Mouse (Mus musculus): ENCODE data around the gene Fkbp2. TPM values are rescaled to one million over a fixed set of nuclear protein-coding genes. Genes with fewer than 3 reads are reported as not detected.

The Fkbp2 gene
- total and polyA plus RNA-seq, 3 experiments: 17.6 to 87.0 (median 44.6) TPM

GRCm38 (mm10) chr19:6990712-6991111 lies 10.4 kb upstream of the Fkbp2 start:
- Histone ChIP-seq H3K79me2 (replicated peaks; ENCODE audit: control insufficient read depth, extremely low read depth, insufficient read depth, poor library complexity, severe bottlenecking) (no peaks in the 10 kb centered on the region), H3K9ac (ENCODE audit: insufficient read depth, low read depth) (no peak overlapping the region), H3K4me3 (replicated peaks in 1 of 3; ENCODE audit: low read depth in 2 of 3, low read length in 2 of 3, poor library complexity in 1 of 3) (no peak overlapping the region), H3K9me3 (replicated peaks; ENCODE audit: low read length) (no peaks in the 10 kb centered on the region), H3K36me3 (replicated peaks in 1 of 2; ENCODE audit: control insufficient read depth in 1 of 2, insufficient read depth in 1 of 2, low read length in 1 of 2) (peaks cover 3 to 16% of the 10 kb centered on the region in 2 experiments), H3K4me2 (ENCODE audit: insufficient read depth, low read depth, poor library complexity, severe bottlenecking) (no peak overlapping the region), H3K27me3 (replicated peaks) (no peaks in the 10 kb centered on the region), H3K4me1 (ENCODE audit: control insufficient read depth in 1 of 2, insufficient read depth in 2 of 2) (peaks cover 11 to 43% of the 10 kb centered on the region in 2 experiments), H3K27ac (ENCODE audit: insufficient read depth, low read depth) (no peak overlapping the region)
- dilution Hi-C loops (cut with MboI; ENCODE audit: extremely low pct_ligation_motif_present, extremely low pct_unique_long_range_greater_than_20kb, low sequenced_read_pairs): no loop called here
- no peak for DNase-seq (ENCODE audit: extremely low read depth)
- no peak for TF ChIP-seq MAZ (IDR thresholded peaks at IDR 0.05; ENCODE audit: low read depth, low read length)
- TF ChIP-seq PAX5 (IDR thresholded peaks at IDR 0.05; ENCODE audit: low read length): no peak
- no peak for TF ChIP-seq ELF1 (IDR thresholded peaks at IDR 0.05; ENCODE audit: low read depth, low read length)
- TF ChIP-seq USF2 (conservative IDR thresholded peaks at IDR 0.05; ENCODE audit: low read depth, low read length): no peak
- no peak for TF ChIP-seq ZNF384 (IDR thresholded peaks at IDR 0.05; ENCODE audit: low read depth, low read length)
- no peak for TF ChIP-seq USF1 (IDR thresholded peaks at IDR 0.05; ENCODE audit: low read depth, low read length)
- no peak for TF ChIP-seq E2F4 (IDR thresholded peaks at IDR 0.05; ENCODE audit: insufficient replicate concordance, low read depth, low read length)
- no peak for TF ChIP-seq BHLHE40 (IDR thresholded peaks at IDR 0.05; ENCODE audit: low read depth, low read length)
- TF ChIP-seq JUN (IDR thresholded peaks at IDR 0.05; ENCODE audit: insufficient read depth, low read depth, low read length): no peak
- no peak for TF ChIP-seq JUND (conservative IDR thresholded peaks at IDR 0.05; ENCODE audit: low read depth, low read length)
- no peak for TF ChIP-seq ZMIZ1 (IDR thresholded peaks at IDR 0.05; ENCODE audit: low read depth, low read length)
- no peak for TF ChIP-seq UBTF (IDR thresholded peaks at IDR 0.05; ENCODE audit: low read depth, low read length)
- TF ChIP-seq POLR2AphosphoS2 (IDR thresholded peaks at IDR 0.05; ENCODE audit: low read depth, low read length): no peak
- no peak for TF ChIP-seq MYC (IDR thresholded peaks at IDR 0.05; ENCODE audit: low read depth, low read length)
- no peak for TF ChIP-seq GABPA (IDR thresholded peaks at IDR 0.05; ENCODE audit: insufficient replicate concordance, low read depth, low read length)
- no peak for TF ChIP-seq NELFE (IDR thresholded peaks at IDR 0.05; ENCODE audit: low read depth, low read length)
- in situ Hi-C loops (cut with MboI; ENCODE audit: low pct_ligation_motif_present, low pct_unique_long_range_greater_than_20kb, low sequenced_read_pairs): no loop called here

DNA sequence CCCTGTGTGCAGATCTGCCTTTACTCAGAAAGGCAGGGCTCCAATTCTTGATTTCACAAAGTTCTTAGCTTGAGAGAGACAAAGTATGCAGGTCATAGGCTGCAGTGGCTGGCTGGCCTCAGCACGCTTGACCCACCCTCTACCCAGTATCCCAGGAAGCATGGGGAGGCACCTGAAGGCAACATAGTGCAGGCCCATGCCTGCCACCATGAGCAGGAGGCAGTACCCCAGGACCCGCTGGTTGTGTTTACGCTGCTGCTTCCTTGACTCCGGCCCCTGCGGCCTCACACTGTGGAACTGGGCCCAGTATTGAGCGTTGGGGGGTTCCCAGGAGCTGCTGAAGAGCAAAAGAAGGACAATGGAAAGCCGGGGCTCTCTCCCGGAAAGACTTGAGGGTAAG lies 8.9 kb upstream of the Fkbp2 start:
- no peak for DNase-seq (ENCODE audit: extremely low read depth)
- Histone ChIP-seq H3K9ac (ENCODE audit: insufficient read depth, low read depth) (no peak overlapping the region), H3K4me2 (ENCODE audit: insufficient read depth, low read depth, poor library complexity, severe bottlenecking) (no peak overlapping the region), H3K4me3 (replicated peaks in 1 of 3; ENCODE audit: low read depth in 2 of 3, low read length in 2 of 3, poor library complexity in 1 of 3) (no peak overlapping the region), H3K9me3 (replicated peaks; ENCODE audit: low read length) (no peaks in the 10 kb centered on the region), H3K36me3 (replicated peaks in 1 of 2; ENCODE audit: control insufficient read depth in 1 of 2, insufficient read depth in 1 of 2, low read length in 1 of 2) (peaks cover 9 to 28% of the 10 kb centered on the region in 2 experiments), H3K27ac (ENCODE audit: insufficient read depth, low read depth) (no peak overlapping the region), H3K4me1 (ENCODE audit: control insufficient read depth in 1 of 2, insufficient read depth in 2 of 2) (peaks cover 11 to 31% of the 10 kb centered on the region in 2 experiments), H3K79me2 (replicated peaks; ENCODE audit: control insufficient read depth, extremely low read depth, insufficient read depth, poor library complexity, severe bottlenecking) (no peaks in the 10 kb centered on the region), H3K27me3 (replicated peaks) (no peaks in the 10 kb centered on the region)
- TF ChIP-seq BHLHE40 (IDR thresholded peaks at IDR 0.05; ENCODE audit: low read depth, low read length): no peak
- no peak for TF ChIP-seq ZC3H11A (IDR thresholded peaks at IDR 0.05; ENCODE audit: low read depth, low read length)
- no peak for TF ChIP-seq SIN3A (IDR thresholded peaks at IDR 0.05; ENCODE audit: low read length)
- TF ChIP-seq JUN (IDR thresholded peaks at IDR 0.05; ENCODE audit: insufficient read depth, low read depth, low read length): no peak
- TF ChIP-seq HCFC1 (IDR thresholded peaks at IDR 0.05; ENCODE audit: low read depth, low read length): no peak
- TF ChIP-seq CTCF (conservative IDR thresholded peaks at IDR 0.05 in 1 of 2, IDR thresholded peaks at IDR 0.05 in 1 of 2; ENCODE audit: low read depth in 2 of 2, low read length in 2 of 2): no peak
- in situ Hi-C loops (cut with MboI; ENCODE audit: low pct_ligation_motif_present, low pct_unique_long_range_greater_than_20kb, low sequenced_read_pairs) (no loop called here), dilution Hi-C loops (cut with MboI; ENCODE audit: extremely low pct_ligation_motif_present, extremely low pct_unique_long_range_greater_than_20kb, low sequenced_read_pairs) (no loop called here)

Measured in CH12.LX (cell line).